Mouse (Mus musculus): ENCODE measurements around the gene Phactr2.
"Not testable (repeated sequence)": the region's sequence is repeated elsewhere in the genome, so short reads cannot be mapped to it uniquely, and the experiment has no call there.

Phactr2 gene

GRCm38 (mm10) chr10:13225377-13226063 is 248.7 kb downstream of the Phactr2 start:
- DNase-seq (ENCODE audit: extremely low read depth, low read depth, low spot score), result no peak

GRCm38 (mm10) chr10:13222135-13222534 is 252.1 kb downstream of the Phactr2 start:
- no peak for DNase-seq (ENCODE audit: extremely low read depth, low read depth, low spot score)

GRCm38 (mm10) chr10:13220061-13220460 is 254.2 kb downstream of the Phactr2 start:
- no peak for DNase-seq (ENCODE audit: extremely low read depth, low read depth, low spot score)

- no peak for DNase-seq (ENCODE audit: extremely low read depth, low read depth, low spot score)
Measured at GRCm38 (mm10) chr10:13213956-13214355, 260.3 kb downstream of the Phactr2 start.

GRCm38 (mm10) chr10:13212829-13213228 is 261.4 kb downstream of the Phactr2 start:
- DNase-seq (ENCODE audit: extremely low read depth, low read depth, low spot score), result no peak

- no peak for DNase-seq (ENCODE audit: extremely low read depth, low read depth, low spot score)
Measured at GRCm38 (mm10) chr10:13212326-13212725, 261.9 kb downstream of the Phactr2 start.

GRCm38 (mm10) chr10:13209930-13210637 is 264.1 kb downstream of the Phactr2 start:
- DNase-seq (ENCODE audit: extremely low read depth, low read depth, low spot score), result no peak

GRCm38 (mm10) chr10:13209506-13209905 is 264.7 kb downstream of the Phactr2 start:
- DNase-seq (ENCODE audit: extremely low read depth, low read depth, low spot score), result no peak

- no peak for DNase-seq (ENCODE audit: extremely low read depth, low read depth, low spot score)
Measured at GRCm38 (mm10) chr10:13209061-13209460, 265.2 kb downstream of the Phactr2 start.

- DNase-seq (ENCODE audit: extremely low read depth, low read depth, low spot score), result no peak
Measured at GRCm38 (mm10) chr10:13201741-13202293, 272.4 kb downstream of the Phactr2 start.

- DNase-seq (ENCODE audit: extremely low read depth, low read depth, low spot score), result no peak
Measured at GRCm38 (mm10) chr10:13200862-13201261, 273.4 kb downstream of the Phactr2 start.

- no peak for DNase-seq (ENCODE audit: extremely low read depth, low read depth, low spot score)
Measured at GRCm38 (mm10) chr10:13199234-13199633, 275.0 kb downstream of the Phactr2 start.

GRCm38 (mm10) chr10:13196872-13197507 is 277.2 kb downstream of the Phactr2 start:
- DNase-seq (ENCODE audit: extremely low read depth, low read depth, low spot score), result no peak

- DNase-seq (ENCODE audit: extremely low read depth, low read depth, low spot score), result not testable (repeated sequence)
Measured at GRCm38 (mm10) chr10:13193496-13193895, 280.7 kb downstream of the Phactr2 start.

- peak; percentile 52 for DNase-seq (ENCODE audit: extremely low read depth, low read depth, low spot score)
Measured at GRCm38 (mm10) chr10:13192731-13193351, 281.4 kb downstream of the Phactr2 start, which contains the start of gene Ltv1. TSS of gene Ltv1 (minus strand) at chr10:13193168.

- DNase-seq (ENCODE audit: extremely low read depth, low read depth, low spot score), result no peak
Measured at GRCm38 (mm10) chr10:13189881-13190280, 284.3 kb downstream of the Phactr2 start.

GRCm38 (mm10) chr10:13186754-13187153 is 287.5 kb downstream of the Phactr2 start:
- no peak for DNase-seq (ENCODE audit: extremely low read depth, low read depth, low spot score)

GRCm38 (mm10) chr10:13184170-13184766 is 289.9 kb downstream of the Phactr2 start:
- DNase-seq (ENCODE audit: extremely low read depth, low read depth, low spot score), result no peak

GRCm38 (mm10) chr10:13180211-13180610 is 294.0 kb downstream of the Phactr2 start:
- DNase-seq (ENCODE audit: extremely low read depth, low read depth, low spot score), result no peak

GRCm38 (mm10) chr10:13177973-13178624 is 296.1 kb downstream of the Phactr2 start, which contains the start of gene Zc2hc1b:
TSS of gene Zc2hc1b (minus strand) at chr10:13178023.
- no peak for DNase-seq (ENCODE audit: extremely low read depth, low read depth, low spot score)
